Mouse (Mus musculus): ENCODE measurements at regions not wholly inside any gene's neighbourhood (a gene's known extent, or its start where the extent isn't known, plus 50 kb on each side); places are given as distances from the start of the nearest gene placed in this dataset.

DNA sequence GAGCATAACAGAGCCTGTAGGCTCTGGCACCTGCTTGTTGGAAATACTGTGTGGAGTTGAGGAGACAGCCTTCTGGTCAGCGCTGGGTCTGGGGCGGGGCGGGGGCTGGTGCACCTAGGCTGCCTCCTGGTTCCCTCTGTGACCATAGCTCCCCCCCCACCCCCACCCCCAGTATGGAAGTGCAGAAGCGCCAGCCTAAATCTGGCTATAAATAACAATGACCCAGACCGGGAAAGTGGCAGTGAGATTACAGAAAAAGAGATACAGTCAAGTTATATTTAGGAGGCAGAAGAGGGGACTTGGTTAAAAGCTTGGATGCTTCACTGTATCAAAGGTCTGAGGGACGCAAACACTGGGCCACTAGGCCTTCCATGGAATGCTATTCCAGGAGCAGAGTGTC is 91.8 kb downstream of the Dhrs2 start:
- TF ChIP-seq GATA1 (IDR thresholded peaks at IDR 0.05; ENCODE audit: borderline replicate concordance, low read length) (no peak), FLI1 (IDR thresholded peaks at IDR 0.05; ENCODE audit: low read length) (no peak)

All from megakaryocyte, embryonic 14.5 days (primary cell).